Mouse (Mus musculus) kidney, adult 9 months (tissue): ENCODE data around the gene C130050O18Rik.

Experiments
- DNase-seq: peaks from one replicate; pipeline ENCODE4 v3.0.0; 2022

The C130050O18Rik gene

GRCm38 (mm10) chr5:139429818-139430341 is 24.8 kb downstream of the C130050O18Rik start:
- peak; percentile 62 for DNase-seq

- no peak for DNase-seq
These were observed 27.3 kb downstream of the C130050O18Rik start for GRCm38 (mm10) chr5:139432333-139432732.

GRCm38 (mm10) chr5:139432747-139433508 is 27.8 kb downstream of the C130050O18Rik start:
- no peak for DNase-seq

GRCm38 (mm10) chr5:139433842-139434568 is 28.9 kb downstream of the C130050O18Rik start:
- no peak for DNase-seq

GRCm38 (mm10) chr5:139434940-139435339 is 29.9 kb downstream of the C130050O18Rik start:
- no peak for DNase-seq

- no peak for DNase-seq
These were observed 32.7 kb downstream of the C130050O18Rik start for GRCm38 (mm10) chr5:139437769-139438168.

GRCm38 (mm10) chr5:139438440-139438839 is 33.4 kb downstream of the C130050O18Rik start:
- no peak for DNase-seq

GRCm38 (mm10) chr5:139440451-139440850 is 35.4 kb downstream of the C130050O18Rik start:
- no peak for DNase-seq

GRCm38 (mm10) chr5:139440926-139441725 is 36.0 kb downstream of the C130050O18Rik start:
- DNase-seq, result no peak

GRCm38 (mm10) chr5:139441726-139442018 is 36.6 kb downstream of the C130050O18Rik start:
- no peak for DNase-seq

- no peak for DNase-seq
These were observed 37.3 kb downstream of the C130050O18Rik start for GRCm38 (mm10) chr5:139442428-139442827.

GRCm38 (mm10) chr5:139442962-139443361 is 37.9 kb downstream of the C130050O18Rik start:
- no peak for DNase-seq

GRCm38 (mm10) chr5:139445258-139445657 is 40.2 kb downstream of the C130050O18Rik start:
- DNase-seq, result no peak

GRCm38 (mm10) chr5:139448025-139448424 is 42.9 kb downstream of the C130050O18Rik start:
- no peak for DNase-seq

- DNase-seq, result peak; percentile 24
These were observed 44.2 kb downstream of the C130050O18Rik start for GRCm38 (mm10) chr5:139449161-139449791.

- DNase-seq, result no peak
These were observed 44.8 kb downstream of the C130050O18Rik start for GRCm38 (mm10) chr5:139449926-139450325.

- DNase-seq, result peak; percentile 24
These were observed 48.0 kb downstream of the C130050O18Rik start for GRCm38 (mm10) chr5:139453031-139453430.

- DNase-seq, result no peak
These were observed 50.1 kb downstream of the C130050O18Rik start for GRCm38 (mm10) chr5:139455166-139455565.

GRCm38 (mm10) chr5:139457241-139457640 is 52.2 kb downstream of the C130050O18Rik start:
- DNase-seq, result no peak

- no peak for DNase-seq
These were observed 54.9 kb downstream of the C130050O18Rik start for GRCm38 (mm10) chr5:139459938-139460337.

GRCm38 (mm10) chr5:139460384-139461067 is 55.4 kb downstream of the C130050O18Rik start, which contains the start of gene 3110082I17Rik:
TSS of gene 3110082I17Rik (minus strand) at chr5:139460527.
- DNase-seq, result peak; percentile 98

GRCm38 (mm10) chr5:139464874-139465273 is 59.8 kb downstream of the C130050O18Rik start:
- DNase-seq, result no peak
